Mouse (Mus musculus): ENCODE results near the gene Spry1. TPM values are rescaled to one million over a fixed set of nuclear protein-coding genes. Genes with fewer than 3 reads are reported as not detected.
A peak's percentile ranks its signal among the peaks of the same experiment; 100 is the strongest.

Spry1 gene
- polyA plus RNA-seq, 1 experiment from 2014 or later, result 8.3 TPM

DNA sequence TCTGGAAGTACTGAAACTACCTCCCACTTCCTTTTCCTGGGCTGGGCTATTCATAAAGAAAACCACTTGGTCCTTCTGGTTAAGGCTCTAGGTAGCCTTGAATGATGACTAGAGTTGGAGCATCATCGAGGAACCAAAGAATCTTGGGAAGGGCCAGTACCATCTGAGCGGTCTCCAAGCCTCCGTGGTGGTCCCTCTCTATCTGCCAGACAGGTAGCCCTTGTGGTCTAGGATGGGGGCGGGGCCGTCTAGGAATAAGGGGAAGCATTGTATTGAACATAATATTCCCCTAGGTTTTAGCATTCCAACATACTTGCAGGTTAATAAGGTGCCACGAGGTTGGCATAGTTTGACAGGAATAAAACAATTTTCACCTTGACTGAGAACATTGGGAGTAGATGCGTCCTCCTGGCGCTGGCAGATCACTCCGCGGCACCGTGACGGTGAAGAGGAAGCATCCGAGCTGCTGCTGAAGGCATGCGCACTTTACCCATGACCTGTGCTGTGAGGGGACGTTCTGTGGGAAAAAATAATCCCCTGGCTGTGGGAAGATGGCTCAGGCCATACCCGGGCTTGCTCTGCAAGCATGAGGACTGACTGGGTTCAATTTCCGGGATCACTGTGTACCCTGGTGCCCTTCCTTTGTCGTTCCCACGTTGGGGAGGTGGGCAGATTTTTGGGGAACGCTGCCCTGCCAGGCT lies 16.3 kb downstream of the Spry1 start:
- H3K4me3 ChIP-seq, result peak overlapping the region; percentile 17
- WGBS, result 21% methylated on average over 20 of the region's 20 CpGs
- ATAC-seq (ENCODE audit: low FRiP score, low read depth), result peak; percentile 41; the same call in 1 of the 2 replicates
- peak overlapping the region; percentile 1; the same call in 1 of the 2 replicates for H3K9ac ChIP-seq (replicated peaks)
- H3K36me3 ChIP-seq, result no peaks in the 10 kb centered on the region
- peak overlapping the region; percentile 38 for H3K4me2 ChIP-seq (replicated peaks)
- peaks cover 83% of the 10 kb centered on the region for H3K27me3 ChIP-seq
- no peaks in the 10 kb centered on the region for H3K9me3 ChIP-seq
- H3K27ac ChIP-seq (replicated peaks), result no peak overlapping the region
- peaks cover 22% of the 10 kb centered on the region for H3K4me1 ChIP-seq

GRCm38 (mm10) chr3:37657009-37657408 lies 17.3 kb downstream of the Spry1 start:
- no peak overlapping the region for H3K9ac ChIP-seq (replicated peaks)

GRCm38 (mm10) chr3:37658155-37658554 lies 18.4 kb downstream of the Spry1 start:
- H3K4me2 ChIP-seq (replicated peaks), result no peak overlapping the region
- no peaks in the 10 kb centered on the region for H3K9me3 ChIP-seq
- no peak for ATAC-seq (ENCODE audit: low FRiP score, low read depth)
- H3K27ac ChIP-seq (replicated peaks), result no peak overlapping the region
- peaks cover 81% of the 10 kb centered on the region for H3K27me3 ChIP-seq
- H3K4me3 ChIP-seq, result no peak overlapping the region
- WGBS, result 67% methylated on average over 5 of the region's 5 CpGs
- H3K4me1 ChIP-seq, result peaks cover 22% of the 10 kb centered on the region
- H3K36me3 ChIP-seq, result no peaks in the 10 kb centered on the region
- H3K9ac ChIP-seq (replicated peaks), result no peak overlapping the region

More at GRCm38 (mm10) chr3:37657009-37657408, 17.3 kb downstream of the Spry1 start:
- no peak overlapping the region for H3K4me3 ChIP-seq
- H3K36me3 ChIP-seq, result no peaks in the 10 kb centered on the region
- peaks cover 22% of the 10 kb centered on the region for H3K4me1 ChIP-seq
- H3K27me3 ChIP-seq, result peaks cover 83% of the 10 kb centered on the region
- WGBS, result 2% methylated on average over 8 of the region's 8 CpGs
- no peak overlapping the region for H3K27ac ChIP-seq (replicated peaks)
- H3K9me3 ChIP-seq, result no peaks in the 10 kb centered on the region
- H3K4me2 ChIP-seq (replicated peaks), result peak overlapping the region; percentile 40
- 0 out of 2 replicates have a peak, but pooled peaks have one; percentile 44 for ATAC-seq (ENCODE audit: low FRiP score, low read depth)

DNA sequence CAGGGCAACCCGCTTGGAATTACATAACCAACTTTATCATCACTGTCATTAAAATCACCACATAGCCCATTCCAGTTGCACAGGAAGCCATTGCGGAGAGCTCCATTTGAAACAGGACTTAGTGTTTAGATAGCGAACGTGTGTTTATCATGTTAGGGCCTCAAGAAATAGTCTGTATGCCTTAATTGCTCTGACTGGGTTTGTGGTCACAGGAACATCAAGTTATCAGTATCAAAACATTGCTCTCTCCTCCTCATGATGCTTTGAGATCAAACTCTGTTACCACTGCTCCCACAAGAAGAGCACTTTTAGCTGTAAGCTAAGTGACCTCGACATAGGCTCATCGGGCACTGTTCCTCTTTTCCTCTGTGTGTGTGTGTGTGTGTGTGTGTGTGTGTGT lies 19.9 kb downstream of the Spry1 start:
- Histone ChIP-seq H3K27ac (replicated peaks) (no peak overlapping the region), H3K4me1 (peaks cover 14% of the 10 kb centered on the region), H3K9me3 (no peaks in the 10 kb centered on the region), H3K4me3 (no peak overlapping the region), H3K27me3 (peaks cover 73% of the 10 kb centered on the region), H3K9ac (replicated peaks) (no peak overlapping the region), H3K4me2 (replicated peaks) (no peak overlapping the region), H3K36me3 (no peaks in the 10 kb centered on the region)
- ATAC-seq (ENCODE audit: low FRiP score, low read depth), result no peak
- WGBS, result 81% methylated on average over 6 of the region's 6 CpGs

GRCm38 (mm10) chr3:37666291-37667118 lies 26.8 kb downstream of the Spry1 start:
- ATAC-seq (ENCODE audit: low FRiP score, low read depth), result peak; percentile 95
- no peaks in the 10 kb centered on the region for H3K36me3 ChIP-seq
- H3K4me2 ChIP-seq (replicated peaks), result 0 out of 2 replicates have a peak overlapping the region, but pooled peaks have one; percentile 1
- peaks cover 13% of the 10 kb centered on the region for H3K9me3 ChIP-seq
- peaks cover 74% of the 10 kb centered on the region for H3K27me3 ChIP-seq
- H3K4me3 ChIP-seq, result no peak overlapping the region
- H3K27ac ChIP-seq (replicated peaks), result peak overlapping the region; percentile 66
- peaks cover 14% of the 10 kb centered on the region for H3K4me1 ChIP-seq
- H3K9ac ChIP-seq (replicated peaks), result no peak overlapping the region; the same call in 1 of the 2 replicates
- 10% methylated on average over 9 of the region's 9 CpGs for WGBS

DNA sequence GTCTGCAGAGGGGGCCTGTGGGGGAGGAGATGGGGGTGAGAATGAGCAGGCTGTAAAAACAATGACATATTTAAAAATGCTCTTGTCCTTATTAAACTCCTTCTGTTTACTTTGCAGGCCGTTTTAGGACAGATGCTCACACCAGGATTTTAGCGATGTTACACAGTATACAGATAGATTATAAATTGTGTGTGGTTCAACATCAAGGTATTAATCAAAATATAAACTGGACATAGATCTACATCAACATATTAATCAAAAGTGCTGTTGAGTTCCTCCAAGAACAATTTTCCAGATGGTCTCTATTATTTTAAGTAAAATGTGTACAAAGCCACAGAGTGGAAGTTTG lies 27.3 kb downstream of the Spry1 start:
- Histone ChIP-seq H3K27me3 (peaks cover 73% of the 10 kb centered on the region), H3K9ac (replicated peaks) (no peak overlapping the region; the same call in 1 of the 2 replicates), H3K36me3 (no peaks in the 10 kb centered on the region), H3K9me3 (peaks cover 13% of the 10 kb centered on the region), H3K4me3 (no peak overlapping the region), H3K27ac (replicated peaks) (peak overlapping the region; percentile 66), H3K4me2 (replicated peaks) (no peak overlapping the region), H3K4me1 (peaks cover 16% of the 10 kb centered on the region)
- no peak for ATAC-seq (ENCODE audit: low FRiP score, low read depth)
- WGBS, result 22% methylated on average over 2 of the region's 2 CpGs

GRCm38 (mm10) chr3:37667736-37668135 lies 28.0 kb downstream of the Spry1 start:
- H3K9me3 ChIP-seq, result peaks cover 13% of the 10 kb centered on the region
- WGBS, result 34% methylated on average over 7 of the region's 7 CpGs
- H3K27ac ChIP-seq (replicated peaks), result no peak overlapping the region
- no peaks in the 10 kb centered on the region for H3K36me3 ChIP-seq
- ATAC-seq (ENCODE audit: low FRiP score, low read depth), result no peak
- no peak overlapping the region for H3K4me3 ChIP-seq
- H3K4me2 ChIP-seq (replicated peaks), result no peak overlapping the region
- no peak overlapping the region for H3K9ac ChIP-seq (replicated peaks)
- peaks cover 71% of the 10 kb centered on the region for H3K27me3 ChIP-seq
- H3K4me1 ChIP-seq, result peaks cover 22% of the 10 kb centered on the region

GRCm38 (mm10) chr3:37668652-37669051 lies 28.9 kb downstream of the Spry1 start:
- no peak for ATAC-seq (ENCODE audit: low FRiP score, low read depth)
- H3K36me3 ChIP-seq, result no peaks in the 10 kb centered on the region
- H3K4me2 ChIP-seq (replicated peaks), result no peak overlapping the region
- no peak overlapping the region for H3K9ac ChIP-seq (replicated peaks)
- 94% methylated on average over 12 of the region's 12 CpGs for WGBS
- H3K27me3 ChIP-seq, result peaks cover 77% of the 10 kb centered on the region
- H3K27ac ChIP-seq (replicated peaks), result no peak overlapping the region
- no peak overlapping the region for H3K4me3 ChIP-seq
- peaks cover 13% of the 10 kb centered on the region for H3K9me3 ChIP-seq
- peaks cover 31% of the 10 kb centered on the region for H3K4me1 ChIP-seq

- Histone ChIP-seq H3K36me3 (no peaks in the 10 kb centered on the region), H3K4me2 (replicated peaks) (no peak overlapping the region), H3K9ac (replicated peaks) (no peak overlapping the region), H3K9me3 (peaks cover 13% of the 10 kb centered on the region), H3K4me3 (no peak overlapping the region), H3K27me3 (peaks cover 81% of the 10 kb centered on the region), H3K27ac (replicated peaks) (no peak overlapping the region), H3K4me1 (peaks cover 35% of the 10 kb centered on the region)
- 96% methylated on average over 20 of the region's 20 CpGs for WGBS
- ATAC-seq (ENCODE audit: low FRiP score, low read depth), result no peak
Observed at GRCm38 (mm10) chr3:37669100-37669499, 29.4 kb downstream of the Spry1 start.

GRCm38 (mm10) chr3:37672266-37673040 lies 32.7 kb downstream of the Spry1 start:
- peak overlapping the region; percentile 49; the same call in 1 of the 2 replicates for H3K27ac ChIP-seq (replicated peaks)
- H3K4me3 ChIP-seq, result no peak overlapping the region
- H3K9ac ChIP-seq (replicated peaks), result no peak overlapping the region
- H3K9me3 ChIP-seq, result peaks cover 13% of the 10 kb centered on the region
- H3K4me1 ChIP-seq, result peaks cover 24% of the 10 kb centered on the region
- peaks cover 88% of the 10 kb centered on the region for H3K27me3 ChIP-seq
- WGBS, result 7% methylated on average over 15 of the region's 15 CpGs
- H3K4me2 ChIP-seq (replicated peaks), result peak overlapping the region; percentile 25
- no peaks in the 10 kb centered on the region for H3K36me3 ChIP-seq
- ATAC-seq (ENCODE audit: low FRiP score, low read depth), result peak; percentile 67; the same call in 1 of the 2 replicates

GRCm38 (mm10) chr3:37673513-37674261 lies 33.9 kb downstream of the Spry1 start:
- H3K36me3 ChIP-seq, result no peaks in the 10 kb centered on the region
- H3K27me3 ChIP-seq, result peaks cover 89% of the 10 kb centered on the region
- peaks cover 24% of the 10 kb centered on the region for H3K4me1 ChIP-seq
- ATAC-seq (ENCODE audit: low FRiP score, low read depth), result peak; percentile 78
- WGBS, result 31% methylated on average over 13 of the region's 13 CpGs
- no peak overlapping the region for H3K27ac ChIP-seq (replicated peaks)
- peak overlapping the region; percentile 7; the same call in 1 of the 2 replicates for H3K4me2 ChIP-seq (replicated peaks)
- peaks cover 10% of the 10 kb centered on the region for H3K9me3 ChIP-seq
- H3K9ac ChIP-seq (replicated peaks), result no peak overlapping the region
- no peak overlapping the region for H3K4me3 ChIP-seq

All from midbrain, embryonic 12.5 days (tissue).